Mouse (Mus musculus): ENCODE results near the gene Tbl1xr1. TPM values are rescaled to one million over a fixed set of nuclear protein-coding genes. Genes with fewer than 3 reads are reported as not detected.

Tbl1xr1 gene
- total and polyA plus RNA-seq, 3 experiments: 13.5 to 67.2 (median 63.2) TPM

GRCm38 (mm10) chr3:22194185-22194856 is 117.9 kb downstream of the Tbl1xr1 start:
- Histone ChIP-seq H3K79me2 (replicated peaks; ENCODE audit: control insufficient read depth, insufficient read depth, low read length) (no peaks in the 10 kb centered on the region), H3K36me3 (ENCODE audit: control insufficient read depth, insufficient read depth, low read length) (0 out of 2 replicates have a peak, but pooled peaks cover 2% of the 10 kb centered on the region), H3K4me1 (ENCODE audit: control insufficient read depth, insufficient read depth, low read length) (no peaks in the 10 kb centered on the region), H3K4me3 (no peak overlapping the region), H3K27ac (no peak overlapping the region), H3K9ac (ENCODE audit: low read depth, low read length) (no peak overlapping the region), H3K27me3 (ENCODE audit: control insufficient read depth, insufficient read depth, low read length) (no peaks in the 10 kb centered on the region)
- DNase-seq: no peak
- WGBS: 83% methylated on average over 7 of the region's 7 CpGs
- TF ChIP-seq EP300 (IDR thresholded peaks at IDR 0.05; ENCODE audit: insufficient read depth, low read depth, low read length) (no peak), POLR2A (IDR thresholded peaks at IDR 0.05; ENCODE audit: insufficient read depth, low read depth, low read length) (no peak), CTCF (IDR thresholded peaks at IDR 0.05) (no peak)
- intact Hi-C loops (cut with DNase I): loop anchor here (5.0 kb wide), 1 partner anchor 1537 kb away; no protein-coding TSS in a partner anchor

- intact Hi-C loops (cut with DNase I): no loop called here
- TF ChIP-seq EP300 (IDR thresholded peaks at IDR 0.05; ENCODE audit: insufficient read depth, low read depth, low read length): no peak
- no peak for TF ChIP-seq POLR2A (IDR thresholded peaks at IDR 0.05; ENCODE audit: insufficient read depth, low read depth, low read length)
- no peak for TF ChIP-seq CTCF (IDR thresholded peaks at IDR 0.05)
- Histone ChIP-seq H3K9ac (ENCODE audit: low read depth, low read length) (no peak overlapping the region), H3K79me2 (replicated peaks; ENCODE audit: control insufficient read depth, insufficient read depth, low read length) (no peaks in the 10 kb centered on the region), H3K4me3 (no peak overlapping the region), H3K4me1 (ENCODE audit: control insufficient read depth, insufficient read depth, low read length) (no peaks in the 10 kb centered on the region), H3K27me3 (ENCODE audit: control insufficient read depth, insufficient read depth, low read length) (no peaks in the 10 kb centered on the region), H3K27ac (no peak overlapping the region), H3K36me3 (ENCODE audit: control insufficient read depth, insufficient read depth, low read length) (peaks cover 2% of the 10 kb centered on the region; the same call in 1 of the 2 replicates)
- DNase-seq: no peak
- WGBS: 87% methylated on average over 1 of the region's 1 CpGs
Measured at GRCm38 (mm10) chr3:22198802-22199201, 122.3 kb downstream of the Tbl1xr1 start.

GRCm38 (mm10) chr3:22204186-22204585 is 127.7 kb downstream of the Tbl1xr1 start:
- TF ChIP-seq EP300 (IDR thresholded peaks at IDR 0.05; ENCODE audit: insufficient read depth, low read depth, low read length) (no peak), CTCF (IDR thresholded peaks at IDR 0.05) (no peak), POLR2A (IDR thresholded peaks at IDR 0.05; ENCODE audit: insufficient read depth, low read depth, low read length) (no peak)
- DNase-seq: no peak
- Histone ChIP-seq H3K79me2 (replicated peaks; ENCODE audit: control insufficient read depth, insufficient read depth, low read length) (no peaks in the 10 kb centered on the region), H3K9ac (ENCODE audit: low read depth, low read length) (no peak overlapping the region), H3K4me3 (no peak overlapping the region), H3K27me3 (ENCODE audit: control insufficient read depth, insufficient read depth, low read length) (no peaks in the 10 kb centered on the region), H3K27ac (no peak overlapping the region), H3K4me1 (ENCODE audit: control insufficient read depth, insufficient read depth, low read length) (no peaks in the 10 kb centered on the region; the same call in 1 of the 2 replicates), H3K36me3 (ENCODE audit: control insufficient read depth, insufficient read depth, low read length) (peaks cover 2% of the 10 kb centered on the region; the same call in 1 of the 2 replicates)
- intact Hi-C loops (cut with DNase I): no loop called here
- 96% methylated on average over 3 of the region's 3 CpGs for whole genome bisulfite sequencing

- intact Hi-C loops (cut with DNase I): no loop called here
- Histone ChIP-seq H3K4me1 (ENCODE audit: control insufficient read depth, insufficient read depth, low read length) (no peaks in the 10 kb centered on the region), H3K79me2 (replicated peaks; ENCODE audit: control insufficient read depth, insufficient read depth, low read length) (no peaks in the 10 kb centered on the region), H3K27ac (no peak overlapping the region), H3K4me3 (no peak overlapping the region), H3K27me3 (ENCODE audit: control insufficient read depth, insufficient read depth, low read length) (no peaks in the 10 kb centered on the region), H3K36me3 (ENCODE audit: control insufficient read depth, insufficient read depth, low read length) (no peaks in the 10 kb centered on the region), H3K9ac (ENCODE audit: low read depth, low read length) (no peak overlapping the region)
- no peak for TF ChIP-seq POLR2A (IDR thresholded peaks at IDR 0.05; ENCODE audit: insufficient read depth, low read depth, low read length)
- 63% methylated on average over 2 of the region's 2 CpGs for WGBS
- DNase-seq: no peak
Measured at GRCm38 (mm10) chr3:22221557-22221956, 145.1 kb downstream of the Tbl1xr1 start.

- 47% methylated on average over 12 of the region's 12 CpGs for WGBS
- H3K27me3 ChIP-seq (ENCODE audit: control insufficient read depth, insufficient read depth, low read length): no peaks in the 10 kb centered on the region
- no peak overlapping the region for H3K27ac ChIP-seq
- intact Hi-C loops (cut with DNase I): no loop called here
- no peaks in the 10 kb centered on the region for H3K4me1 ChIP-seq (ENCODE audit: control insufficient read depth, insufficient read depth, low read length)
- H3K9ac ChIP-seq (ENCODE audit: low read depth, low read length): no peak overlapping the region
- no peak overlapping the region for H3K4me3 ChIP-seq
- no peaks in the 10 kb centered on the region for H3K79me2 ChIP-seq (replicated peaks; ENCODE audit: control insufficient read depth, insufficient read depth, low read length)
- no peak for DNase-seq
- no peaks in the 10 kb centered on the region for H3K36me3 ChIP-seq (ENCODE audit: control insufficient read depth, insufficient read depth, low read length)
- TF ChIP-seq POLR2A (IDR thresholded peaks at IDR 0.05; ENCODE audit: insufficient read depth, low read depth, low read length): no peak
- no peak for TF ChIP-seq CTCF (IDR thresholded peaks at IDR 0.05)
- no peak for TF ChIP-seq EP300 (IDR thresholded peaks at IDR 0.05; ENCODE audit: insufficient read depth, low read depth, low read length)
Measured at GRCm38 (mm10) chr3:22222351-22222750, 145.9 kb downstream of the Tbl1xr1 start.

GRCm38 (mm10) chr3:22223023-22223422 is 146.6 kb downstream of the Tbl1xr1 start:
- Histone ChIP-seq H3K4me3 (no peak overlapping the region), H3K9ac (ENCODE audit: low read depth, low read length) (no peak overlapping the region), H3K27ac (no peak overlapping the region), H3K27me3 (ENCODE audit: control insufficient read depth, insufficient read depth, low read length) (no peaks in the 10 kb centered on the region), H3K79me2 (replicated peaks; ENCODE audit: control insufficient read depth, insufficient read depth, low read length) (no peaks in the 10 kb centered on the region), H3K4me1 (ENCODE audit: control insufficient read depth, insufficient read depth, low read length) (no peaks in the 10 kb centered on the region), H3K36me3 (ENCODE audit: control insufficient read depth, insufficient read depth, low read length) (no peaks in the 10 kb centered on the region)
- intact Hi-C loops (cut with DNase I): no loop called here
- WGBS: 87% methylated on average over 5 of the region's 5 CpGs
- TF ChIP-seq POLR2A (IDR thresholded peaks at IDR 0.05; ENCODE audit: insufficient read depth, low read depth, low read length): no peak
- TF ChIP-seq CTCF (IDR thresholded peaks at IDR 0.05): no peak
- TF ChIP-seq EP300 (IDR thresholded peaks at IDR 0.05; ENCODE audit: insufficient read depth, low read depth, low read length): no peak
- no peak for DNase-seq

All from heart, adult 2 months (tissue).